Mouse (Mus musculus) liver, embryonic 14.5 days (tissue): ENCODE results near the gene Prkd3.

Experiments used
- CTCF ChIP-seq: IDR thresholded peaks from 2 replicates; pipeline ENCODE4 v1.5.1; 2016; ENCODE audit warnings: antibody characterized with exemption, low read depth, control low read depth
- EP300 ChIP-seq: IDR thresholded peaks from 2 replicates; pipeline ENCODE4 v1.6.1; 2016; ENCODE audit warnings: antibody characterized with exemption, low read depth

- TF ChIP-seq CTCF (no peak), EP300 (no peak)
Observed at GRCm38 (mm10) chr17:78942579-78942978, 78.0 kb downstream of the Prkd3 start.
